Mouse (Mus musculus): Measurements from ENCODE around the gene Opa3. TPM values are rescaled to one million over a fixed set of nuclear protein-coding genes. Genes with fewer than 3 reads are reported as not detected.

Opa3 gene
- polyA plus RNA-seq, 1 experiment from 2014 or later: 41.8 TPM

DNA sequence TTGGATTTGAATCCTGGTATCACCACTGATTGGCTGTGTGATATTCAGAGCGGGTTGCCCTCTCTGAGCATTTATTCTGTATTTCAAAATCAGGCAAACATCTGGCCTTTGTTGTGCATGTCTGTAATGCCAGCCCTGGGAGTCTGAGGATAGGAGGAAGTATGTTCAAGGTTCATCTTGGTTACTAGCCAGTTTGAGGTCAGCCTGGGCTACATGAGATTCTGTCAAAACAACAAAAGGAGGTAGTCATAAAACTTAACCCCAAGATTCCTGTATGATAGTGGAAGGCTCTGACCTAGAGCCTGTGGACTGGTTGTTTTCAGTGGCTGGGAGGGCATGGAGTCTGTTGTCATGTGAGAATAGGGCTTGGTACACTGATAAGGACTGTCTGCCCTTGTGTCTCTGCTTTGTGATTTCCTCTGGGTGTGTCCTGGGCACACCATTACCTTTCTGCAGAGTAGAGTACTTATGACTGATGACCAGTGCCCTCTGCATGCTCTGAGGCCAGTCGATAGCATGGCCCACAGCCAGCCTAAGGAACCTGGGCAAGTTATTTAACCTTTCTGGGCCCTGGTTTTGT is 7.0 kb downstream of the Opa3 start:
- ATAC-seq (ENCODE audit: low FRiP score, low read depth): no peak
- H3K27me3 ChIP-seq: no peaks in the 10 kb centered on the region
- H3K4me2 ChIP-seq (replicated peaks): no peak overlapping the region
- no peak overlapping the region for H3K27ac ChIP-seq (replicated peaks)
- H3K4me3 ChIP-seq: no peak overlapping the region
- H3K36me3 ChIP-seq: peaks cover 7% of the 10 kb centered on the region; the same call in 1 of the 2 replicates
- no peaks in the 10 kb centered on the region for H3K9me3 ChIP-seq
- 93% methylated on average over 2 of the region's 2 CpGs for WGBS
- H3K9ac ChIP-seq (replicated peaks): no peak overlapping the region
- H3K4me1 ChIP-seq: no peaks in the 10 kb centered on the region

DNA sequence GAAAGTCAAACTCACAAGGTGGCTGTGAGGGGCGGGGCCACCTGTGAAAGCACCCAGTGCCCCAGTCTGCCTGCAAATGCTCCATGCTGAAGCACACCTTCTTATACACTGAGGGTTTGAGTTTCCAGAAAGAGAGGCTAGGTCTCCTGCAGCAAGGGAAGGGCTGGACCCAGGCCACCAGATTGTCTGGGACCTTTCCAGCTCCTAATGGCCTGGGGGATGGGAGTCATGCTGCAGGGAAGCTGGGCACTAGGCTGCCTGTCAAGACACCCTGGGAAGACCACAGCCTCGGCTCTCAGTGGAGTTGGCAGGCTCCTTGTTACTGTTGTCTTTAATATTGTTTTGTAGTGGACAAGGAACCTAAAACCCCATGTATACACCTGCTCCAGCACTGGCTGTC is 8.3 kb downstream of the Opa3 start:
- 86% methylated on average over 2 of the region's 2 CpGs for WGBS
- Histone ChIP-seq H3K4me1 (no peaks in the 10 kb centered on the region), H3K9ac (replicated peaks) (no peak overlapping the region), H3K36me3 (peaks cover 7% of the 10 kb centered on the region; the same call in 1 of the 2 replicates), H3K27ac (replicated peaks) (no peak overlapping the region), H3K27me3 (no peaks in the 10 kb centered on the region), H3K9me3 (no peaks in the 10 kb centered on the region), H3K4me2 (replicated peaks) (no peak overlapping the region), H3K4me3 (no peak overlapping the region)
- no peak for ATAC-seq (ENCODE audit: low FRiP score, low read depth)

DNA sequence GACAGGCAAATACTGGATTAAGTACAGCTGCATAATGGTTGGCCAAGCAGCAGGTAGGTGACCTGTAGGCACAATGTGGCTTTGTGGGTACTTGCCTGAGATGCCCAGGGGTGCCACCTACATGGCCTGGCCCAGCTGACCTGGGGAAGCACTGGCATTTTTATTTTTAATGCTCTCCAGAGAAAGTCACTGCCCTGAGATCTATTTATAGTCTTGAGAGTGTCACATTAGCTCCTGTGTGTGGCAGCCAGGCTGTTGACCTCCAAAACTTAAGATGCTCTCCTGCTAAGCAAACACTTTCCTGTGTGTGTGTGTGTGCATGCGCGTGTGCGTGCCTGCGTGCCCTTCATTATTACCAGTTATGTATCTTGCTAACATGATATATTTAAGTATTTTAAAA is 10.2 kb downstream of the Opa3 start:
- Histone ChIP-seq H3K27ac (replicated peaks) (no peak overlapping the region), H3K27me3 (no peaks in the 10 kb centered on the region), H3K9me3 (no peaks in the 10 kb centered on the region), H3K4me3 (no peak overlapping the region), H3K4me2 (replicated peaks) (no peak overlapping the region), H3K9ac (replicated peaks) (no peak overlapping the region), H3K36me3 (no peaks in the 10 kb centered on the region), H3K4me1 (no peaks in the 10 kb centered on the region)
- ATAC-seq (ENCODE audit: low FRiP score, low read depth): no peak
- WGBS: 96% methylated on average over 4 of the region's 4 CpGs

DNA sequence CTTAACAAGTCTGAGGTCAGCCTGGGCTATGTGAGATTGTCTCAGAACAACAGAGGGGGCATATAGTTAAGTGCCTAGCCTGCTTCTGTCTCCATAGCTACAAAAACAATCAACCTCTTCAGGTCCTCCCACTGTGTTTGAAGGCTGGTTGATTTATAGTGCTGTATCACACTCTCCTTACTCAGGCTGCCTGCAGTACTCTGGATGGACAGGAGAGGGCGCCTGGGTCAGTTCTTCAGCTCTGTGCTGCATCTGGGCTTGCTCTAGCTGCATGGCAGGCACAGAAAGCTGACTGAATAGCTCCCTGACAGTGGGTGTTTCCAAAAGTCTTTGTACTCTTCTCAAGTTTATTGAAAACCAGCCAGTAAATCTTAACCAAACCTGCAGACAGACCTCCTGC is 11.3 kb downstream of the Opa3 start:
- no peak overlapping the region for H3K9ac ChIP-seq (replicated peaks)
- WGBS: 0% methylated on average over 1 of the region's 1 CpGs
- no peaks in the 10 kb centered on the region for H3K4me1 ChIP-seq

DNA sequence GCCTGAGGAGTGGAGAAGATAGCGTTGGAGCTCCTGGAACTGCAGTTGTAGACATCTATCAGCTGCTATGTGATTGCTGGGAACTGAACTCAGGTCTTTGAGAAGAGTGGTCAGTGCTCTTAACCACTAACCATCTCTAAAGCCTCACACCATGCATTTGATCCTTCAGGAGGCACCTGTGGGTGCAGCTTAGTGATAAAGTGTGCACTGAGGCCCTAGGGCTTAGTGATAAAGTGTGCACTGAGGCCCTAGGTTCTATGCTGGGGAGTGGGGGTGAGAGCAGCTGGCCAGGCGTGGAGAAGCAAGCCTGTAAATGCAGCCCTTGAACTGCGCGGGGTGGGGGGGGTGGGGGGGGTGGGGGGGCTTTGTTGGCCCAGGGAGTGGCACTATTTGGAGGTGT is 11.9 kb downstream of the Opa3 start:
- WGBS: 77% methylated on average over 1 of the region's 4 CpGs
- no peak overlapping the region for H3K9ac ChIP-seq (replicated peaks)

More for the DNA sequence above, 11.3 kb downstream of the Opa3 start:
- Histone ChIP-seq H3K4me3 (no peak overlapping the region), H3K9me3 (no peaks in the 10 kb centered on the region), H3K36me3 (no peaks in the 10 kb centered on the region; the same call in 1 of the 2 replicates), H3K4me2 (replicated peaks) (no peak overlapping the region), H3K27me3 (no peaks in the 10 kb centered on the region), H3K27ac (replicated peaks) (no peak overlapping the region)
- peak; percentile 88 for ATAC-seq (ENCODE audit: low FRiP score, low read depth)

DNA sequence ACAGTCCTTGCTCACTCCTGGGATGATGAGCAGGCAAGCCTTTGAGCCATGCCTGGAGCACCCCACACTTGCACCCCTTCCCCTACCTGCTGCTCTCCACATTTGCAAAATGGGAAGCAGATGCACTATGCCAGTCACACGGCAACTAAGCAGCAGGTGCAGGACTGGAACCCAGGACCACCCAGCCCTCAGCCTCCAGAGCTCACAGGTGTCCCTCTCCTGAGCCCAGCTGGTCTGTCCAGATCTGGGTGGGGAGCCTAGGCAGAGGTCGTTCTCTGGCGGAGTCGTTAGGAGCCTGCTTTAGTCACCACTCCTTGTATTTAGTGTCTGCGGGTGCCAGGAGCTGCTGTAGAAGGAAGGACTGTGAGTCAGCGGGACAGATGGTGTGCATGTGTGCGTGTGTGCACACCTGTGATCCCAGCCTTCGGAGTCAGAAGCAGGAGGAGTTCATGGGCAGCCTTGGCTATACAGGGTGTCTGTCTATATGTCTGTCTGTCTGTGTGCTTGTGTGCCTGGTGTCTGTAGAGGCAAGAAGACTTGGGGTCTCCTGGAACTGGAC is 12.8 kb downstream of the Opa3 start:
- Histone ChIP-seq H3K9me3 (no peaks in the 10 kb centered on the region), H3K4me1 (no peaks in the 10 kb centered on the region), H3K4me3 (no peak overlapping the region), H3K27ac (replicated peaks) (no peak overlapping the region), H3K27me3 (no peaks in the 10 kb centered on the region), H3K36me3 (peaks cover 15% of the 10 kb centered on the region), H3K4me2 (replicated peaks) (no peak overlapping the region), H3K9ac (replicated peaks) (no peak overlapping the region)
- 89% methylated on average over 8 of the region's 8 CpGs for WGBS
- ATAC-seq (ENCODE audit: low FRiP score, low read depth): no peak

More for the DNA sequence above, 11.9 kb downstream of the Opa3 start:
- H3K4me3 ChIP-seq: no peak overlapping the region
- peaks cover 5% of the 10 kb centered on the region for H3K36me3 ChIP-seq
- H3K9me3 ChIP-seq: no peaks in the 10 kb centered on the region
- no peak overlapping the region for H3K27ac ChIP-seq (replicated peaks)
- no peaks in the 10 kb centered on the region for H3K27me3 ChIP-seq
- H3K4me2 ChIP-seq (replicated peaks): no peak overlapping the region
- no peaks in the 10 kb centered on the region for H3K4me1 ChIP-seq
- no peak for ATAC-seq (ENCODE audit: low FRiP score, low read depth)

DNA sequence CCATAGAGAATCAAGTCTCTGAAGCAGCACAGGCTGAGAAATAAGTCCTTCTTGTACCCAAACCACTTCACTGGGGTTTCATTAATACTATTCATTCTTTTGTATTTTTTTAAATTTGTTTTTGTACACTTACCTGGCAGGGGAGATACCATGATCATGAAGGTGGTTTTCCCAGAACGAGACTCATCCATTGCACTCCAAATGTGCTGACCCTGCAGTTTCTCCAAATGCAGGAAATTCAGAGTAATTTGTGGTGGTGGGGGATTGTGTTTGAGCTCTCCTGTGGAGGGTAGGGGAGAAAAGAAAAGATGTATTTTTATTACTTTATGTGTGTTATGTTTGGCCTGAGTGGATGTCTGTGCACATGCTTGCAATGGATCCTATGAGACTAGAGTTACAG is 13.9 kb downstream of the Opa3 start:
- Histone ChIP-seq H3K4me3 (no peak overlapping the region), H3K27me3 (no peaks in the 10 kb centered on the region), H3K9ac (replicated peaks) (no peak overlapping the region), H3K27ac (replicated peaks) (no peak overlapping the region), H3K36me3 (peaks cover 21% of the 10 kb centered on the region), H3K4me2 (replicated peaks) (no peak overlapping the region), H3K4me1 (no peaks in the 10 kb centered on the region), H3K9me3 (no peaks in the 10 kb centered on the region)
- 100% methylated on average over 1 of the region's 1 CpGs for WGBS
- ATAC-seq (ENCODE audit: low FRiP score, low read depth): no peak

DNA sequence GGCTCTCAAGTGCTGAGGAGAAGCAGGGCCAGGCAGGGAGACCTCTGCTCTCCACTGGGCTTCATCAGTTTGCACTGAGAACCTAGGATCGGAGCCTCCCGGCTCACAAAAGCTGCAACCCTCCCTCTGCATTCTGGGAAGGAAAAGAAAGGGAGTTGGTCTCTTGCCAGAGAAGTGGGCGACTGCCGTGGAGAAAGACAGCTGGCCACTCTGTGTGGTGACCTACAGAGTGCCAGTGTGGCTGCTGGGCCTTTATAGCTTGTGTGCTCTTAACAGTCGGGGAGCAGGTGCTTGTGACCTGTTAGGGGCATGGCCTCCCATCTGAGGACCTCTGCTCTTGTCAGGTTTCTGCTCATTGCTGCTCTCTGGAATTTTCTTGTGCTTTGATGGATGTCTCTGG is 15.7 kb downstream of the Opa3 start:
- 92% methylated on average over 5 of the region's 5 CpGs for WGBS
- no peak for ATAC-seq (ENCODE audit: low FRiP score, low read depth)
- Histone ChIP-seq H3K36me3 (peaks cover 29% of the 10 kb centered on the region), H3K4me1 (no peaks in the 10 kb centered on the region), H3K27ac (replicated peaks) (no peak overlapping the region), H3K27me3 (no peaks in the 10 kb centered on the region), H3K4me3 (no peak overlapping the region), H3K4me2 (replicated peaks) (no peak overlapping the region), H3K9ac (replicated peaks) (0 out of 2 replicates have a peak overlapping the region, but pooled peaks have one; percentile 39), H3K9me3 (no peaks in the 10 kb centered on the region)

DNA sequence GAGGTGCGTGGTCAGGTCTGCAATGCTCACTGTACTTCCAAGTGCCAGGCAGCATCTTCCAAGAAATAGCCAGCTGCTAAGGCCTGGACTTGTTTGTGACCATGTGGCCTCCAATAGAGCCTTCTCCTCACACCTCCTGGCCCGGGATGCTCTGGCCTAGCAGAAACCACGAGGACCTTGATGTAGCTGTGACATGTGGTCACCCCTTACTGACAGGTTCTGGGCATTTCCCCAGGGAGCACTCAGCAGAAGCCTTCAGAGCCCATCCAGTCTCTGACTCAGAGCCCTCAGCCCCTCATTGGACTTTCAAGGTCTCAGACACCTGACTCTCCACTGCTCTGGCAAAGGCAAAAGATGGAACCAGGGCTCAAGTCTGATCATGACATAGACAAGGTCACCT is 16.9 kb downstream of the Opa3 start:
- 92% methylated on average over 3 of the region's 3 CpGs for WGBS
- ATAC-seq (ENCODE audit: low FRiP score, low read depth): no peak
- H3K9me3 ChIP-seq: no peaks in the 10 kb centered on the region
- H3K4me1 ChIP-seq: no peaks in the 10 kb centered on the region
- no peaks in the 10 kb centered on the region for H3K27me3 ChIP-seq
- no peak overlapping the region for H3K27ac ChIP-seq (replicated peaks)
- H3K4me2 ChIP-seq (replicated peaks): no peak overlapping the region
- H3K36me3 ChIP-seq: peaks cover 29% of the 10 kb centered on the region
- no peak overlapping the region for H3K9ac ChIP-seq (replicated peaks)
- no peak overlapping the region for H3K4me3 ChIP-seq

DNA sequence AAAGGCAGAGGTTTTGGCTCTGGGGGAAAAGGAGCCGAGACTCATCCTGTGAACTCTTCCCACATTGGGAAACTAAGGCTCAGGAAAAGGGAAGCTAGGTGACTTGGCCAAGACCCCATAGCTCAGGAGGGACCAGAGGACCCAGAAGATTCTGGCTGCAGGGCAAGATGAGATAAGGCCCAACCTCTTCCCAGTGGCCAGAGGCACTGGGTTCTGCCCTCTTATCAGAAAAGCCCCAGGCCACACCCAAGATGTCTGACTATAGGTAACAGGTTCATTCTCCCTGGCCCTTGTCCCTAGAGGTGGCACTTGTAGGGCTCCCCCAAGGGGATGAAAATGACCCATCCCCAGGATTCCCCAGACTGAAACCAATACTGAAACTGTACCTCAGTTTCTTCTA is 18.7 kb downstream of the Opa3 start:
- H3K27me3 ChIP-seq: no peaks in the 10 kb centered on the region
- no peak overlapping the region for H3K4me3 ChIP-seq
- WGBS: 95% methylated on average over 1 of the region's 1 CpGs
- no peak overlapping the region for H3K4me2 ChIP-seq (replicated peaks)
- H3K36me3 ChIP-seq: peaks cover 29% of the 10 kb centered on the region
- H3K9ac ChIP-seq (replicated peaks): no peak overlapping the region
- no peak for ATAC-seq (ENCODE audit: low FRiP score, low read depth)
- H3K27ac ChIP-seq (replicated peaks): no peak overlapping the region
- H3K4me1 ChIP-seq: no peaks in the 10 kb centered on the region
- H3K9me3 ChIP-seq: no peaks in the 10 kb centered on the region

DNA sequence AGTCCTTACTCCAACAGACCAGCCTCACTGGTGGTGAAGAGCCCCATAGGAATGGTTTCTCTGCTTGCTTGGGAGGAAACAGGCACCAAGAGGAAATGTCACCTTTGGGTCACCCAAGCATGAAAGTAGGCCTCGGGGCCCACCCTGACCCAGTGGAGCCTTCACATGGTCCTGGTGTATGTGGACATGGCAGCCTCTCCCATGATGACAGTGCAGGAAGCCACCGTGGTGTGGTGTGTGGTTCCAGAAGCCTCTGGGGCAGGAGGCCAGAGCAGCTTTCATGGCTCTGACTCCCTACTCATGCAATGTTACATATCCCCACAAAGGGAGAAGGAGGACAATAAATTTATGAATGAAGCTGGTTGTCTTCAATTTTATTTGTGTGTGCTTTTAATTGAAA is 19.4 kb downstream of the Opa3 start:
- Histone ChIP-seq H3K9me3 (no peaks in the 10 kb centered on the region), H3K4me2 (replicated peaks) (no peak overlapping the region), H3K4me1 (no peaks in the 10 kb centered on the region), H3K4me3 (no peak overlapping the region), H3K27me3 (no peaks in the 10 kb centered on the region), H3K27ac (replicated peaks) (no peak overlapping the region), H3K9ac (replicated peaks) (no peak overlapping the region), H3K36me3 (peaks cover 29% of the 10 kb centered on the region)
- ATAC-seq (ENCODE audit: low FRiP score, low read depth): no peak
- 96% methylated on average over 2 of the region's 2 CpGs for WGBS

DNA sequence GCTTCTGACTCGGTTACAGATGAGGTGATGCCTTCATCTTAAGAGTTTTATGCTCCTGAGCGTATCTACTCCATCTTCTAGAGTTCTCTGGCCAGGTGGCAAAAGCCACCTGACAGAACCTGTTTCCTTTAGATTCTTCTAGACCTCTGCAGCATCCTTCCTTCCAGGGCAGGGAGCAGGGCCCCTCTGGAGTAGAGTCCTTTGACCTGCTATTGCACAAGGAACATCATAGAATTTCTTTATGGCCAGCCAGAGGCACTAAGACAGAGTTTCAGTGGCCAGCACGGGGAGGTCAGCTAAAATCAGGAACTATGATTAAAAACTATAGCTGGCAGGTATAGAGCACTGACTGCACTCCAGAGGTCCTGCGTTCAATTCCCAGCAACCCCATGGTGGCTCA is 23.9 kb downstream of the Opa3 start:
- Histone ChIP-seq H3K4me1 (no peaks in the 10 kb centered on the region), H3K9ac (replicated peaks) (no peak overlapping the region), H3K4me2 (replicated peaks) (no peak overlapping the region), H3K9me3 (no peaks in the 10 kb centered on the region), H3K27me3 (no peaks in the 10 kb centered on the region), H3K27ac (replicated peaks) (no peak overlapping the region), H3K4me3 (no peak overlapping the region), H3K36me3 (peaks cover 18% of the 10 kb centered on the region)
- no peak for ATAC-seq (ENCODE audit: low FRiP score, low read depth)
- WGBS: 88% methylated on average over 4 of the region's 4 CpGs

DNA sequence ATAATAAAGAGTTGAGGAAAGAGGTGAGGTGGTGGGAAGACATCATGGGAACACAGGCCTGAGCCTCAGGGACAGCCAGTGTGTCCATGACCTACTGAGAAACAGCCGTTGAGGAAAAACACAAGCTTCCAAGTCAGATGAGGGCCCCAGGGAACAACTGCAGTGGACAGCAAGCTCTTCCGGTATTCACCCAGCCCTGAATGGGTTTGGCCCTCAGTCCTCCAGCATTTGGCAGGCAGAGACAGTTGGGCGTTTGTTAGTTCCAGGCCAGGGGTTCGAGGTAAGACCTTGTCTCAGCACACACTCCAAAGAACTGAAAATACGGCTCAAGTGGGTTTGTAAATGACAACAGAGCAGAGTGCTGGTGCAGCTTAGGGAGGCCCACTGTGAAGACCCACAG is 25.3 kb downstream of the Opa3 start:
- ATAC-seq (ENCODE audit: low FRiP score, low read depth): no peak
- WGBS: 67% methylated on average over 5 of the region's 5 CpGs
- H3K27ac ChIP-seq (replicated peaks): no peak overlapping the region
- peaks cover 23% of the 10 kb centered on the region for H3K36me3 ChIP-seq
- no peak overlapping the region for H3K4me3 ChIP-seq
- H3K9ac ChIP-seq (replicated peaks): no peak overlapping the region
- no peaks in the 10 kb centered on the region for H3K27me3 ChIP-seq
- no peaks in the 10 kb centered on the region for H3K4me1 ChIP-seq
- H3K9me3 ChIP-seq: no peaks in the 10 kb centered on the region
- no peak overlapping the region for H3K4me2 ChIP-seq (replicated peaks)
